Mouse (Mus musculus) megakaryocyte, embryonic 14.5 days (primary cell): ENCODE data around the gene Syne1. TPM values are rescaled to one million over a fixed set of nuclear protein-coding genes. Genes with fewer than 3 reads are reported as not detected.

ENCODE experiments used
- H3K27me3 ChIP-seq: replicated peaks from 2 replicates; pipeline ENCODE3; 2012; ENCODE audit warnings: inconsistent platforms
- H3K36me3 ChIP-seq: replicated peaks from 2 replicates; pipeline ENCODE3; 2012; ENCODE audit warnings: low read length, inconsistent platforms, mixed read lengths
- H3K4me1 ChIP-seq: 2 replicates; pipeline ENCODE4 v1.6.1; 2012; ENCODE audit warnings: inconsistent platforms
- H3K4me3 ChIP-seq: replicated peaks from 2 replicates; pipeline ENCODE3; 2012; ENCODE audit warnings: moderate library complexity, mild to moderate bottlenecking, inconsistent platforms
- H3K9me3 ChIP-seq: 2 replicates; pipeline ENCODE4 v1.6.1; 2012; ENCODE audit warnings: inconsistent platforms
- FLI1 ChIP-seq: IDR thresholded peaks from 2 replicates; pipeline ENCODE4 v1.6.1; 2012; ENCODE audit warnings: low read length, inconsistent platforms, mixed read lengths
- GATA1 ChIP-seq: IDR thresholded peaks from 3 replicates; pipeline ENCODE4 v1.6.1; 2012; ENCODE audit warnings: mixed read lengths, low read length, inconsistent platforms, borderline replicate concordance
- polyA plus RNA-seq: library from polyadenylated mRNA; stranded (reverse); fragments of >175 nt; gene quantifications from 2 replicates; pipeline ENCODE4 v1.2.3, GENCODE M21; 2012; ENCODE audit warnings: low replicate concordance; ENCODE audit not compliant: insufficient read depth

The Syne1 gene
- polyA plus RNA-seq, 1 experiment = 5.3 TPM

GRCm38 (mm10) chr10:5153047-5153446 is 398.2 kb downstream of the Syne1 start:
- Histone ChIP-seq H3K4me1 (peaks cover 35% of the 10 kb centered on the region), H3K9me3 (no peaks in the 10 kb centered on the region)

GRCm38 (mm10) chr10:5141471-5141870 is 409.8 kb downstream of the Syne1 start:
- Histone ChIP-seq H3K36me3 (peaks cover 82% of the 10 kb centered on the region), H3K9me3 (no peaks in the 10 kb centered on the region), H3K4me1 (no peaks in the 10 kb centered on the region), H3K4me3 (no peak overlapping the region), H3K27me3 (no peaks in the 10 kb centered on the region)
- TF ChIP-seq FLI1 (no peak), GATA1 (no peak)

More at GRCm38 (mm10) chr10:5153047-5153446, 398.2 kb downstream of the Syne1 start:
- Histone ChIP-seq H3K36me3 (peaks cover 96% of the 10 kb centered on the region), H3K4me3 (no peak overlapping the region), H3K27me3 (no peaks in the 10 kb centered on the region)
- TF ChIP-seq FLI1 (no peak), GATA1 (no peak)

GRCm38 (mm10) chr10:5139932-5140264 is 411.4 kb downstream of the Syne1 start:
- no peak overlapping the region for H3K4me3 ChIP-seq
- H3K36me3 ChIP-seq = peaks cover 66% of the 10 kb centered on the region
- no peak for TF ChIP-seq FLI1
- no peak for TF ChIP-seq GATA1
- H3K9me3 ChIP-seq = no peaks in the 10 kb centered on the region
- no peaks in the 10 kb centered on the region for H3K27me3 ChIP-seq
- no peaks in the 10 kb centered on the region for H3K4me1 ChIP-seq

- no peaks in the 10 kb centered on the region for H3K4me1 ChIP-seq
- peaks cover 61% of the 10 kb centered on the region for H3K36me3 ChIP-seq
- H3K9me3 ChIP-seq = no peaks in the 10 kb centered on the region
- H3K4me3 ChIP-seq = no peak overlapping the region
- H3K27me3 ChIP-seq = no peaks in the 10 kb centered on the region
- TF ChIP-seq FLI1 (no peak), GATA1 (no peak)
Observed at GRCm38 (mm10) chr10:5139246-5139931, 411.9 kb downstream of the Syne1 start.

- Histone ChIP-seq H3K27me3 (no peaks in the 10 kb centered on the region), H3K9me3 (no peaks in the 10 kb centered on the region), H3K4me3 (no peak overlapping the region), H3K4me1 (no peaks in the 10 kb centered on the region), H3K36me3 (peaks cover 56% of the 10 kb centered on the region)
- TF ChIP-seq FLI1 (no peak), GATA1 (no peak)
Observed at GRCm38 (mm10) chr10:5132050-5132449, 419.2 kb downstream of the Syne1 start.

GRCm38 (mm10) chr10:5130495-5130894 is 420.8 kb downstream of the Syne1 start:
- Histone ChIP-seq H3K27me3 (no peaks in the 10 kb centered on the region), H3K4me1 (no peaks in the 10 kb centered on the region), H3K9me3 (no peaks in the 10 kb centered on the region), H3K36me3 (peaks cover 72% of the 10 kb centered on the region), H3K4me3 (no peak overlapping the region)
- TF ChIP-seq GATA1 = no peak
- no peak for TF ChIP-seq FLI1

- Histone ChIP-seq H3K4me3 (no peak overlapping the region), H3K36me3 (peaks cover 99% of the 10 kb centered on the region), H3K9me3 (no peaks in the 10 kb centered on the region), H3K4me1 (no peaks in the 10 kb centered on the region), H3K27me3 (no peaks in the 10 kb centered on the region)
- no peak for TF ChIP-seq GATA1
- no peak for TF ChIP-seq FLI1
Observed at GRCm38 (mm10) chr10:5124757-5125156, 426.5 kb downstream of the Syne1 start.

- Histone ChIP-seq H3K27me3 (no peaks in the 10 kb centered on the region), H3K4me3 (no peak overlapping the region), H3K36me3 (peaks cover 96% of the 10 kb centered on the region), H3K9me3 (no peaks in the 10 kb centered on the region), H3K4me1 (peaks cover 4% of the 10 kb centered on the region; the same call in 1 of the 2 replicates)
- TF ChIP-seq GATA1 (no peak), FLI1 (no peak)
Observed at GRCm38 (mm10) chr10:5116720-5117119, 434.6 kb downstream of the Syne1 start.

GRCm38 (mm10) chr10:5116155-5116554 is 435.1 kb downstream of the Syne1 start:
- Histone ChIP-seq H3K36me3 (peaks cover 96% of the 10 kb centered on the region), H3K9me3 (no peaks in the 10 kb centered on the region), H3K4me1 (peaks cover 4% of the 10 kb centered on the region; the same call in 1 of the 2 replicates), H3K4me3 (no peak overlapping the region), H3K27me3 (no peaks in the 10 kb centered on the region)
- no peak for TF ChIP-seq FLI1
- TF ChIP-seq GATA1 = no peak

- Histone ChIP-seq H3K36me3 (peaks cover 99% of the 10 kb centered on the region), H3K4me3 (no peak overlapping the region), H3K9me3 (no peaks in the 10 kb centered on the region), H3K27me3 (no peaks in the 10 kb centered on the region), H3K4me1 (peaks cover 4% of the 10 kb centered on the region; the same call in 1 of the 2 replicates)
- TF ChIP-seq FLI1 (no peak), GATA1 (no peak)
Observed at GRCm38 (mm10) chr10:5110773-5111172, 440.5 kb downstream of the Syne1 start.
